Mouse (Mus musculus): ENCODE results near the gene Limk2. TPM values are rescaled to one million over a fixed set of nuclear protein-coding genes. Genes with fewer than 3 reads are reported as not detected.
A peak's percentile ranks its signal among the peaks of the same experiment; 100 is the strongest.

Gene Limk2
- total and polyA plus RNA-seq, 2 experiments from 2014 or later: 98.6 to 173 TPM

DNA sequence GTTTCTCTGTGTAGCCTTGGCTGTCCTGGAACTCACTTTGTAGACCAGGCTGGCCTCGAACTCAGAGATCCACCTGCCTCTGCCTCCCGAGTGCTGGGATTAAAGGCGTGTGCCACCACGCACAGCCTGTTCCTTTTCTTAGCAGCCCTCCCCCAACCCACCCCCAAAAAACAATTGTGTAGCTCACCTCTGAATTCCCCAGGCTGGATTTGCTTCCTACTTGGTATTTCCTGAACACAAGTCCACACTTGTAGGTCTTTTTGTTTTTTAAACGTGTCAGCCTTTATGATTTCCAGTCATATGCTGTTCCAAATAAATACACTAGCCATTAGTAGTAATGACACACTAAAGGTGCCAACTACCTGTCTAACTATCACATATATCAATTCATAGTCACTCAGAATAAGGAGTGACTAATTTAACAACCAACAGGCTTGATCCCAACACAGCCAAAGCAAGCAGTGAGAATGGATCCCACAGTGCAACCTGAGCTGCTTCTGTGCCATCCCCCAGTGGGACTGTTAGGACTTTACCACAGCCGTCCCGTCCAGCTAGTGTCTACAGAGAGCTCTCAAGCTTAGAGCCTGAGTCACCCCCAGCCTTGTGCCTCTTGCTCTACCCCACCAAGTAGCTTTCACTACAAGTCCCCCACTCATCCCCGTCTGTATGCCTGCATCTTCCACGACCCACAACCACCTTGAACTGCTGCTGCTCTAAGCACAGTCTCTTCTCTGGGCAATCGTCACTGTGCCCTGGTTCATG is 97.2 kb downstream of the Limk2 start:
- H3K4me1 ChIP-seq (ENCODE audit: insufficient read depth): no peaks in the 10 kb centered on the region
- no peak overlapping the region for H3K9ac ChIP-seq
- no peaks in the 10 kb centered on the region for H3K9me3 ChIP-seq (ENCODE audit: low read length)
- H3K36me3 ChIP-seq (ENCODE audit: insufficient read depth): peaks cover 42% of the 10 kb centered on the region
- H3K4me3 ChIP-seq (ENCODE audit: low read depth, low read length): no peak overlapping the region
- TF ChIP-seq CTCF (IDR thresholded peaks at IDR 0.05; ENCODE audit: low read depth): no peak
- no peak for DNase-seq
- no peak for ATAC-seq
- H3K27ac ChIP-seq (ENCODE audit: low read depth, low read length): no peak overlapping the region
- WGBS: 88% methylated on average over 10 of the region's 10 CpGs
- no peak overlapping the region for H3K4me2 ChIP-seq (ENCODE audit: low read depth)
- H3K27me3 ChIP-seq (ENCODE audit: insufficient read depth, low read length): no peaks in the 10 kb centered on the region

DNA sequence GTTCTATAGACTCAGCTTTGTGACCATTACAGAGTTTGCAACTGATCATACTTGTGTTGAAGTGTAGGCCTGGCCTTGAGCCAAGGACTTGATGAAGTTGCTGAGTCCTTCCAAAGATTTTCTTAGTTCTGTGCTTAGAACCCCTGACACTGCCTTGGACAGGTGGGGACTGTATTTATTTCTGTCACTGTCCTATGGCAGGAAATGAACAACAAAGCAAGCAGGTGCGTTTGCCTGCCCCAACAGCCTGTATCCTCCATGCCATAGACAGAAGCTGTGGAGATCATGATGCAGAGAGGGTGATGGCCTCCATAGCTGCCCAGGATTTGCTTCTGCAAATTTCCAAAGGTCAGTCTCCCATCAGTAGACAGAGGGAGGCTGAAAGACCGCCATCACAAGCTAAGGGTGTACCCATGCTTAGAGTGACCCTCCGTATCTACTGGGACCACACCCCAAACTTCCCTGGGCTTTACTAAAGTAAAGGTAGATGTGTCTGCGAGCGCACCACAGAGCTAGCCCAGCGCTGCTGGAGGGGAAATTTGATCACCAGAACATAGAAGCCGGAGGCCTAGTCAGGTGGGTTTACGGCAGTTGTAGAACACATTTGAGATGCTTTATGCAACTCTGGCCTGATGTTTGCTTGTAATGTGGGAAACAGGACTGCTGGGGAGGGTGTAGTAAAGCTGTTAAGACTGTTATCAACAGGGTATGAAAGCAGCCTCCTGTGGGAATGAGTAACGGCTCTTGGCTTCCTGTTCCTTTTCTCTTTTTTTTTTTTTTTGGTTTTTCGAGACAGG is 98.0 kb downstream of the Limk2 start:
- no peak for TF ChIP-seq CTCF (IDR thresholded peaks at IDR 0.05; ENCODE audit: low read depth)
- H3K27ac ChIP-seq (ENCODE audit: low read depth, low read length): no peak overlapping the region
- DNase-seq (no peak), ATAC-seq (0 out of 2 replicates have a peak, but pooled peaks have one; percentile 12)
- 93% methylated on average over 9 of the region's 10 CpGs for WGBS
- no peaks in the 10 kb centered on the region for H3K9me3 ChIP-seq (ENCODE audit: low read length)
- H3K27me3 ChIP-seq (ENCODE audit: insufficient read depth, low read length): no peaks in the 10 kb centered on the region
- H3K36me3 ChIP-seq (ENCODE audit: insufficient read depth): peaks cover 50% of the 10 kb centered on the region
- no peak overlapping the region for H3K4me3 ChIP-seq (ENCODE audit: low read depth, low read length)
- no peaks in the 10 kb centered on the region for H3K4me1 ChIP-seq (ENCODE audit: insufficient read depth)
- H3K9ac ChIP-seq: no peak overlapping the region
- no peak overlapping the region for H3K4me2 ChIP-seq (ENCODE audit: low read depth)

DNA sequence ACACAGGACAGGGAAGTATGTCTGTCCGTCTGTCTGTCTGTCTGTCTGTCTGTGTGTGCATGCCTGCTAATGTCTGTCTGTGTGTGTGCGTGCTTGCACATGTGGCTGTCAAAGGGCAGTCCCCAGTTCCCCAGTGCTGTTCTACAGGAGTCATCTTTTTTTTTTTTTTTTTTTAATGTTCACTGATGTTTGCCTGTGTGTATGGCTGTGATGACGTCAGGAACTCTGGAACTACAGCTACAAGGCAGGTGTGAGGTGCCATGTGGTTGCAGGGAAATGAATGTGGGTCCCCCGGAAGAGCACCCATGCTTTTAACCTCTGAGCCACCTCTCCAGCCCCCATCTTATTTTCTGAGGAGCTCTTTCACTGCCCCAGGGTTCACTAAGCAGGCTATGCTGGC is 99.1 kb downstream of the Limk2 start:
- H3K4me3 ChIP-seq (ENCODE audit: low read depth, low read length): no peak overlapping the region
- H3K27ac ChIP-seq (ENCODE audit: low read depth, low read length): no peak overlapping the region
- 95% methylated on average over 4 of the region's 4 CpGs for WGBS
- peaks cover 61% of the 10 kb centered on the region for H3K36me3 ChIP-seq (ENCODE audit: insufficient read depth)
- DNase-seq: no peak
- no peaks in the 10 kb centered on the region for H3K27me3 ChIP-seq (ENCODE audit: insufficient read depth, low read length)
- H3K9ac ChIP-seq: no peak overlapping the region
- ATAC-seq: no peak
- H3K4me2 ChIP-seq (ENCODE audit: low read depth): no peak overlapping the region
- no peaks in the 10 kb centered on the region for H3K9me3 ChIP-seq (ENCODE audit: low read length)
- no peaks in the 10 kb centered on the region for H3K4me1 ChIP-seq (ENCODE audit: insufficient read depth)
- no peak for TF ChIP-seq CTCF (IDR thresholded peaks at IDR 0.05; ENCODE audit: low read depth)

GRCm38 (mm10) chr11:3307875-3308274 is 101.1 kb downstream of the Limk2 start:
- H3K27ac ChIP-seq (ENCODE audit: low read depth, low read length): no peak overlapping the region
- no peak for TF ChIP-seq CTCF (IDR thresholded peaks at IDR 0.05; ENCODE audit: low read depth)
- no peak overlapping the region for H3K4me3 ChIP-seq (ENCODE audit: low read depth, low read length)
- ATAC-seq (no peak), DNase-seq (no peak)
- H3K27me3 ChIP-seq (ENCODE audit: insufficient read depth, low read length): no peaks in the 10 kb centered on the region
- no peaks in the 10 kb centered on the region for H3K9me3 ChIP-seq (ENCODE audit: low read length)
- WGBS: 98% methylated on average over 3 of the region's 3 CpGs
- H3K36me3 ChIP-seq (ENCODE audit: insufficient read depth): peaks cover 68% of the 10 kb centered on the region
- no peaks in the 10 kb centered on the region for H3K4me1 ChIP-seq (ENCODE audit: insufficient read depth)
- H3K9ac ChIP-seq: no peak overlapping the region
- no peak overlapping the region for H3K4me2 ChIP-seq (ENCODE audit: low read depth)

DNA sequence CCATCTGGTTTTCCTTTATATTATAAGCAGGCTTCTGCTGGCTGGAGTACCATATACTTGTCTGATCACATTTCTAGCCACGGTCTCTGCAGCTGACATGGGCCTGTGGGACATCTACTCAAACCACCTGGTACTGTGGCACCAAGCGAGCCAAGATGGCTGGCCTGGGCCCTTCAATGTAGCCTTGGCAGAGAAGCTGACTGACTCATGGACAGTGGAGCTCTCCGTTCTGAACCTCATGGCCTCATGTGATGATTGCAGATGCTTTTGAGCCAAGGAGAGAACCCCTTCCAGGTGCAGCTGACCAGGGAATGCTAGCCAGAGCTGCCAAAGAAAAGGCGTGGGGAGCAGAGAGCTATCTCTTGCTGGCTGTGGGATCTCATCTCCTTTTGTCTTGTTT is 103.2 kb downstream of the Limk2 start:
- Histone ChIP-seq H3K9ac (no peak overlapping the region), H3K4me1 (ENCODE audit: insufficient read depth) (no peaks in the 10 kb centered on the region), H3K27me3 (ENCODE audit: insufficient read depth, low read length) (no peaks in the 10 kb centered on the region), H3K36me3 (ENCODE audit: insufficient read depth) (peaks cover 79% of the 10 kb centered on the region), H3K27ac (ENCODE audit: low read depth, low read length) (no peak overlapping the region), H3K9me3 (ENCODE audit: low read length) (no peaks in the 10 kb centered on the region), H3K4me2 (ENCODE audit: low read depth) (no peak overlapping the region), H3K4me3 (ENCODE audit: low read depth, low read length) (no peak overlapping the region)
- 95% methylated on average over 4 of the region's 4 CpGs for WGBS
- DNase-seq (no peak), ATAC-seq (no peak)
- no peak for TF ChIP-seq CTCF (IDR thresholded peaks at IDR 0.05; ENCODE audit: low read depth)

DNA sequence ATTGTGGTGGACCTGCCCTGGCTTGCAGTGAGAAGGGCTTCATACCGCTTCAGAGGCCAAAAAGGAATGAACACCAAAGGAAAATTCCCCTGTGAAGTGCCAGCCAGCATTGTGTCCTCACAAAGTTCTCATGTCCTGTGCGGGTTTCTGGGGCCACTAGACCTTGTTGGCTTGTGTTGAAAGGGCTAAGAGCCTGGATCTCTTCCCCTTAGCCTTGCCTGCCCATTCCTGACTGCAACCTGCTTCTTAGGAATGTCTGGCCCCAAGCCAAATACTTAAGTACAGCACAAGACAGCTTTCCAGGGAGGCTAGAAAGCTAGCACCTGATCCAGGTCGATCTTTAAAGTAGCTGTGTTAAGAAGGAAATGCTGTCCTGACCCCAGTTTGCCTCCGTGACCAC is 106.2 kb downstream of the Limk2 start:
- DNase-seq (no peak), ATAC-seq (no peak)
- H3K4me2 ChIP-seq (ENCODE audit: low read depth): no peak overlapping the region
- H3K4me1 ChIP-seq (ENCODE audit: insufficient read depth): no peaks in the 10 kb centered on the region
- no peak for TF ChIP-seq CTCF (IDR thresholded peaks at IDR 0.05; ENCODE audit: low read depth)
- H3K36me3 ChIP-seq (ENCODE audit: insufficient read depth): peaks cover 80% of the 10 kb centered on the region
- H3K9me3 ChIP-seq (ENCODE audit: low read length): no peaks in the 10 kb centered on the region
- no peak overlapping the region for H3K4me3 ChIP-seq (ENCODE audit: low read depth, low read length)
- no peaks in the 10 kb centered on the region for H3K27me3 ChIP-seq (ENCODE audit: insufficient read depth, low read length)
- no peak overlapping the region for H3K9ac ChIP-seq
- 72% methylated on average over 4 of the region's 4 CpGs for WGBS
- H3K27ac ChIP-seq (ENCODE audit: low read depth, low read length): no peak overlapping the region

- Histone ChIP-seq H3K4me3 (ENCODE audit: low read depth, low read length) (no peak overlapping the region), H3K9me3 (ENCODE audit: low read length) (no peaks in the 10 kb centered on the region), H3K27ac (ENCODE audit: low read depth, low read length) (no peak overlapping the region), H3K27me3 (ENCODE audit: insufficient read depth, low read length) (no peaks in the 10 kb centered on the region), H3K9ac (no peak overlapping the region), H3K4me2 (ENCODE audit: low read depth) (no peak overlapping the region), H3K4me1 (ENCODE audit: insufficient read depth) (no peaks in the 10 kb centered on the region), H3K36me3 (ENCODE audit: insufficient read depth) (peaks cover 80% of the 10 kb centered on the region)
- ATAC-seq (no peak; the same call in 1 of the 2 replicates), DNase-seq (peak; percentile 43)
- WGBS: 68% methylated on average over 4 of the region's 4 CpGs
- TF ChIP-seq CTCF (IDR thresholded peaks at IDR 0.05; ENCODE audit: low read depth): no peak
Observed at GRCm38 (mm10) chr11:3302385-3302784, 106.6 kb downstream of the Limk2 start.
